Mouse (Mus musculus) adrenal gland, adult 10 weeks (tissue): ENCODE measurements around the gene Rnf214. TPM values are rescaled to one million over a fixed set of nuclear protein-coding genes. Genes with fewer than 3 reads are reported as not detected.

Source experiments
- polyA plus RNA-seq: library from polyadenylated mRNA; stranded (reverse); fragments of 350-450 nt; fragmentation: Illumina TruSeq; extraction: RNeasy Lipid Tissue Mini Kit (QIAGEN cat#74804); gene quantifications from one replicate; pipeline ENCODE4 v1.2.3, GENCODE M21; 2014; ENCODE audit warnings: low read depth, low replicate concordance

Rnf214 gene
- 88.4 TPM for polyA plus RNA-seq

GRCm38 (mm10) chr9:45906355-45907077 lies at the start of gene Rnf214, which contains the start of gene Pcsk7:
Gene Rnf214 (minus strand): TSS chr9:45906911.
Gene Pcsk7 (plus strand): TSS chr9:45906497.

DNA sequence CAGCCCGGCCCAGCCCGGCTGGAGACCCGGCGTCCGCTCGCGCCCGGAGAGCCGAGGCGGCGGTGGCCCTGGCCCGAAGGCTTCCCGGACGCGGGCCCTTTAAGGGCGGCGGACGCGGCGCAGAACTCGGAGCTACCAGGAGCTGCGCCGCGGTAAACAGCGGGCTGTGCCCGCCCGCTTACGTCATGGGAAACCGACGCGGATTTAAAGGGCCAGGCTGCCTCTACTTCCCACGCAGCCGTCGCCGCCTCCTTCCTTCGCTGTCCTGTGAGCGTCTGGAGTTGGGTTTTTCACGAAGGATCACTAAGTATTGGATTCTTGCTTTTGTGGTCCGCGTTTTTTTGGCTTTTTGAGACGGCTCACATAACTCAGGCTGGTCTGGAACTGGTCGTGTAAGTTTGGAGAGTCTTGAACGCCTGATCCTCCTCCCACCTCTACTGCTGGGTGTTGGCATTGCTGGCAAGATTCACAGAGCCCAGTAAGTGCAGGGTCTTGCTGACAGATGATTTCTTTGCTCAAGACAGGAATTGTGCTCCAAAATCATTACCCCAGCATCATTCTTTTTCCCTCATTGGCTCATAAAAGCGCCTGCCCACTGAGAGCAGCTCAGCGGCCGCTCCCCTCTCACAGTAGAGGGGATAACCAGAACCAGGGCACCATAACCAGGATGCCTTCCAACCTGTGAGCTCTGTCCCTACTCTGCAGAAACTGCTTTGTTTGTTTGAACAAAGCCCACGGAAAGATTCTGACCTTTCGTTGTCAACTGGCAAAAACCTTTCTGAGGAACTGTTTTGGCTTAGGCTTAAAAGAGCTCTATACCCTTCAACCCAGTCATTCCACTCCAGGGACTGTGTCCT lies 48.6 kb upstream of the Rnf214 start, which contains the start of gene Sidt2:
Gene Sidt2 (minus strand): TSS at position 152 of the 857 bp plus-strand sequence.

DNA sequence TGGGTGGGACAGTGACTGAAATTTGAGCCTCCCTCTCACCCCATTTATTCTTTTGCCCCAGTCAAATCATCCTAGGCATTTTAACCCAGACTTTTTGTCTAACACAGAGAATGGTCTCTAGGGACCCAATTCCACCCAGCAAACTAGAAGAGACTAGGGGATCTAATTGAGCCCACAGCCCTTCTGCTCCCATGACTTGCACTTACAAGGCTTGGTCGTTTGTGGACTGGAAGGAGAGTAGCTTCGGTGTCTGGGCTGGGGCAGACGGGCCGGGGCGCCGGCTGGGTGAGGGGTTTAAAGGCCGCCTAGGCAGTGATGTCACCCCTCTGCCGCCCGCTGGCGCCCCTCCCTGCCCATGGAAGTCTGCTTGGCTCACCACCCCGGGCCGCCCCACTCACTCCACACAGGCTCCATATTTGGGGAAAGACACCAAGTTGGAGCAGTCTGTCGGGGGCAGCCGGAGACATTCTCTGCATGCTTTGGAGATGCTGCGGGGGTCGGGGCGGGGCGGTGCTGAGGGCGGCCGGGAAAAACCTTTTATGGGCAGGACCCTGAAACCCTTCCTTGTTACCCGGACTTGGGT lies 29.0 kb upstream of the Rnf214 start, which contains the start of gene Tagln:
Gene Tagln (minus strand): TSS at position 431 of the 583 bp plus-strand sequence.

DNA sequence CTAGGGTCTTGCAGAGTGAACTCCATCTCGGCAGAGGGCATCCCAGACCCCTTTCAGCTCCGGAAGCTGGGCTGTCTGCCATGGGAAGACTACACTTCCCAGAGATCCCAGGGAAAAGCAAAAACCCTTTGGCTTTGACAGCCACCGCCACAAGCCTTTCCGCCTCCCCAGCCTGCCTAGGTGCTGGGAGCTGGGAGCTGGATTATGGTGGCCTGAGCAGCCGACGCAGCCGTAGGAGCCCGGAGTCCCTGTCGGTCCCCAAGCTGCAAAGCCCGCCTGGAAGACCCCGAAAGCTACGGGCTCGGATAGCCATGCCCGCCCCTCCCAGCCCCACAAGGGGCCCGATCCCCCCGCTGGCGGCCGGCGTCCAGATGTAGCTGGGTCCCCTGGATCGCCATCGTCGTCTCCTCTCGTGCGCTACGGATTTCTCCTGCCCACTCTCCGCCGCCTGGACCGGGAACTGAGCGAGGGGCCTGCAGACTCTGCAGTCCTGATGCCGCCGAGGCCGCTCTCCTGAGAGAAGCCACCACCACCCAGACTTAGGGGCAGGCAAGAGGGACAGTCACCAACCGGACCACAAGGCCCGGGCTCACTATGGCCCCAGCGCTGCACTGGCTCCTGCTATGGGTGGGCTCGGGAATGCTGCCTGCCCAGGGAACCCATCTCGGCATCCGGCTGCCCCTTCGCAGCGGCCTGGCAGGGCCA lies 68.1 kb downstream of the Rnf214 start, which contains the start of gene Bace1:
Gene Bace1 (plus strand): TSS at position 147 of the 705 bp plus-strand sequence.

DNA sequence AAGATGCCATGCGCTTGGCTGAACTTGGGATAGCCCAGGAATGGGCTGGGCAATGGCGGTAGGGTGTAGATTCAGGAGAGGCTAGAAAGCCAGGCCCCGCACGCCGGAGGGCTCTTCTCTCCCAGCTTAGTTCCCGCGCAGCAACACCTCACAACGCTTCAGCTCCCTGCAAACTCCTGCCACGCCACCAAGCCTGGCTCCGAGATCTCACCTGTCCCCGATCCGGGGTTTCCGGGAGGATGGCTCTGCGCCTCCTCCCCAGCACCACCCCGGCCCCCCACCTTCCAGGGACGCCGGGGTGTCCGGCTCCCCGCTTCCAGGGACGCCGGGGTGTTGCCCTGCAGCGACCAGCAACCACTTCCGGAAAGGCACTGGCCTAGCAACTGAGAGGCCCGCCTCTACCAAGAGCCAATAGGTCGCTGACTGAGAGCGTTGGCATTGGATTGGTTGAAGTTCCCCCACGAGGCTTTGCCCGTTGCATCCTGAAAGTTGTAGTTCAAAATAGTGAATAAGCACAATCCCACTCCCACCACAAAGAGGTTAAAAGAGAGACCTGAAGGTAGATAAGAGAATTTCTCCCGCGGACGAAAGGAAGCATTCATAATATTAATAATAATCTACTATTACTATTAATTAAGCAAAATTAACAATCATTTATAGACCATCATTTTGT lies 78.3 kb downstream of the Rnf214 start, which contains the start of gene Cep164:
Gene Cep164 (minus strand): TSS at position 401 of the 673 bp plus-strand sequence.

Other genes with a start within 250 kb of the Rnf214 start
- 2.7 TPM for gene Cep164, start 78.2 kb downstream of the Rnf214 start, polyA plus RNA-seq
- gene Bace1, start 68.3 kb downstream of the Rnf214 start, polyA plus RNA-seq = 38.4 TPM
- gene Pcsk7, start 414 bp downstream of the Rnf214 start, polyA plus RNA-seq = 2.9 TPM
- gene Tagln, start 29.1 kb upstream of the Rnf214 start, polyA plus RNA-seq = 29.6 TPM
- gene Sidt2, start 48.3 kb upstream of the Rnf214 start, polyA plus RNA-seq = 28.4 TPM
- gene Pafah1b2, start 105.8 kb upstream of the Rnf214 start, polyA plus RNA-seq = 158 TPM
- gene Sik3, start 105.9 kb upstream of the Rnf214 start, polyA plus RNA-seq = 9.1 TPM